Mouse (Mus musculus) hematopoietic stem cell, adult 5-6 weeks (primary cell): ENCODE data around the gene Fam98c. TPM values are rescaled to one million over a fixed set of nuclear protein-coding genes. Genes with fewer than 3 reads are reported as not detected.

Experiments used
- ATAC-seq, 2 experiments: fragments of 125-278 bp in 1 of 2; replicated peaks in 1 of 2; 2 replicates each; pipeline ENCODE4 v1.8.0; 2016 to 2017; ENCODE audit warnings: inconsistent platforms in 2 of 2, mild to moderate bottlenecking in 2 of 2, moderate number of reproducible peaks in 2 of 2, low read depth in 1 of 2, moderate TSS enrichment in 1 of 2; ENCODE audit not compliant: low FRiP score in 2 of 2, poor library complexity in 2 of 2, severe bottlenecking in 2 of 2, insufficient read depth in 1 of 2, low TSS enrichment in 1 of 2
- total RNA-seq: library from RNA; stranded (forward); fragments of 172-1452, 232-1000 nt; gene quantifications from 2 replicates; pipeline ENCODE4 v1.2.3, GENCODE M21; 2017

The Fam98c gene
- total RNA-seq, 1 experiment from 2014 or later = 29.1 TPM

- ATAC-seq = peak; percentile 43 to 70; a peak in 2 of 4 replicates
Measured at GRCm38 (mm10) chr7:29126173-29126915, 29.7 kb downstream of the Fam98c start.

- ATAC-seq = peak; percentile 89 to 92
Measured at GRCm38 (mm10) chr7:29124970-29125369, 31.1 kb downstream of the Fam98c start, which contains the start of gene Ryr1. Gene Ryr1, minus strand, starts transcription at chr7:29125179.

- no peak for ATAC-seq
Measured at GRCm38 (mm10) chr7:29123531-29124358, 32.3 kb downstream of the Fam98c start.

- no peak for ATAC-seq
Measured at GRCm38 (mm10) chr7:29122821-29123220, 33.2 kb downstream of the Fam98c start.

GRCm38 (mm10) chr7:29119526-29119925, 36.5 kb downstream of the Fam98c start:
- no peak for ATAC-seq

- ATAC-seq = no peak
Measured at GRCm38 (mm10) chr7:29118142-29118851, 37.7 kb downstream of the Fam98c start.

- no peak for ATAC-seq
Measured at GRCm38 (mm10) chr7:29108992-29109955, 46.8 kb downstream of the Fam98c start.

Other genes with a start within 250 kb of the Fam98c start
- 38.5 and 43.5 TPM in 2 replicates for gene Actn4, start 193.9 kb downstream of the Fam98c start, total RNA-seq
- gene Eif3k, start 174.4 kb downstream of the Fam98c start, total RNA-seq = 321 and 414 TPM in 2 replicates
- gene Map4k1, start 174.2 kb downstream of the Fam98c start, total RNA-seq = 63.0 and 69.6 TPM in 2 replicates
- 0.19 and 0.25 TPM in 2 replicates for gene Ryr1, start 31.1 kb downstream of the Fam98c start, total RNA-seq
- gene Rasgrp4, start 21.4 kb downstream of the Fam98c start, total RNA-seq = 1.9 and 8.8 TPM in 2 replicates
- gene Ggn, start 14.0 kb upstream of the Fam98c start, total RNA-seq = 0.63 and 1.5 TPM in 2 replicates
- gene Spred3, start 14.2 kb upstream of the Fam98c start, total RNA-seq = 5.3 and 5.6 TPM in 2 replicates
- gene Psmd8, start 24.5 kb upstream of the Fam98c start, total RNA-seq = 141 and 144 TPM in 2 replicates
- gene Catsperg1, start 57.8 kb upstream of the Fam98c start, total RNA-seq = 0.79 and 1.3 TPM in 2 replicates
- 2.3 and 2.8 TPM in 2 replicates for gene Kcnk6, start 76.3 kb upstream of the Fam98c start, total RNA-seq
- 17.8 and 19.9 TPM in 2 replicates for gene Yif1b, start 82.1 kb upstream of the Fam98c start, total RNA-seq
- 0.55 and 1.1 TPM in 2 replicates for gene 2200002D01Rik, start 92.2 kb upstream of the Fam98c start, total RNA-seq
- gene Spint2, start 125.7 kb upstream of the Fam98c start, total RNA-seq = 37.8 and 43.6 TPM in 2 replicates
- gene Ppp1r14a, start 133.1 kb upstream of the Fam98c start, total RNA-seq = 1.6 TPM in 1 of 2 replicates, not detected in the other
- 0.05 and 0.38 TPM in 2 replicates for gene Dpf1, start 147.7 kb upstream of the Fam98c start, total RNA-seq